Mouse (Mus musculus): ENCODE measurements around the gene Mtmr3. TPM values are rescaled to one million over a fixed set of nuclear protein-coding genes. Genes with fewer than 3 reads are reported as not detected.
"Not testable (repeated sequence)": the region's sequence is repeated elsewhere in the genome, so short reads cannot be mapped to it uniquely, and the experiment has no call there.

Mtmr3 gene
- polyA plus RNA-seq, 1 experiment from 2014 or later, result 43.4 TPM

GRCm38 (mm10) chr11:4545976-4546375 lies 48.7 kb downstream of the Mtmr3 start:
- no peaks in the 10 kb centered on the region for H3K36me3 ChIP-seq
- no peak overlapping the region for H3K9ac ChIP-seq (replicated peaks)
- peaks cover 5% of the 10 kb centered on the region for H3K4me1 ChIP-seq (replicated peaks)
- H3K4me3 ChIP-seq (replicated peaks), result no peak overlapping the region
- H3K9me3 ChIP-seq, result no peaks in the 10 kb centered on the region
- WGBS, result 88% methylated on average over 3 of the region's 3 CpGs
- H3K4me2 ChIP-seq (replicated peaks), result no peak overlapping the region
- H3K27me3 ChIP-seq, result no peaks in the 10 kb centered on the region
- no peak overlapping the region for H3K27ac ChIP-seq
- ATAC-seq, result no peak

GRCm38 (mm10) chr11:4545401-4545800 lies 49.3 kb downstream of the Mtmr3 start:
- Histone ChIP-seq H3K27ac (no peak overlapping the region), H3K4me3 (replicated peaks) (no peak overlapping the region), H3K4me1 (replicated peaks) (peaks cover 5% of the 10 kb centered on the region), H3K27me3 (no peaks in the 10 kb centered on the region), H3K4me2 (replicated peaks) (no peak overlapping the region), H3K9me3 (no peaks in the 10 kb centered on the region), H3K9ac (replicated peaks) (no peak overlapping the region), H3K36me3 (no peaks in the 10 kb centered on the region)
- 67% methylated on average over 4 of the region's 4 CpGs for WGBS
- ATAC-seq, result no peak

DNA sequence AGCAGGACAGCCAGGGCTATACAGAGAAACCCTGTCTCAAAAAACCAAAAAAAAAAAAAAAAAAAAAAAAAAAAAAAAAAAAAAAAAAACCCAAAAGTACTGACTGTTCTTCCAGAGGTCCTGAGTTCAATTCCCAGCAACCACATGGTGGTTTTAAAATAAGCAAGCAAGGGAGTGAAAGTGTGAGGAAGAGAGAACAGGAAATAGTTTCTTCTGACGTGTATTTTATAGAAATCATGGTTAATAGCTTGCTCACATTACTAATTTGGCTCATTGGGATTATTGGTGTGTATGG lies 50.1 kb downstream of the Mtmr3 start:
- not testable (repeated sequence) for H3K36me3 ChIP-seq; ATAC-seq; H3K4me1 ChIP-seq (replicated peaks); H3K27me3 ChIP-seq; H3K4me3 ChIP-seq (replicated peaks); H3K27ac ChIP-seq; H3K9ac ChIP-seq (replicated peaks); H3K9me3 ChIP-seq; H3K4me2 ChIP-seq (replicated peaks)
- 92% methylated on average over 1 of the region's 1 CpGs for WGBS

- no peaks in the 10 kb centered on the region for H3K27me3 ChIP-seq
- no peaks in the 10 kb centered on the region for H3K36me3 ChIP-seq
- peaks cover 5% of the 10 kb centered on the region for H3K4me1 ChIP-seq (replicated peaks)
- no peaks in the 10 kb centered on the region for H3K9me3 ChIP-seq
- no peak for ATAC-seq
- no peak overlapping the region for H3K4me2 ChIP-seq (replicated peaks)
- no peak overlapping the region for H3K27ac ChIP-seq
- no peak overlapping the region for H3K9ac ChIP-seq (replicated peaks)
- WGBS, result 88% methylated on average over 7 of the region's 7 CpGs
- no peak overlapping the region for H3K4me3 ChIP-seq (replicated peaks)
These were observed 50.7 kb downstream of the Mtmr3 start for GRCm38 (mm10) chr11:4543746-4544626.

GRCm38 (mm10) chr11:4543040-4543551 lies 51.6 kb downstream of the Mtmr3 start:
- Histone ChIP-seq H3K27ac (no peak overlapping the region), H3K4me1 (replicated peaks) (peaks cover 5% of the 10 kb centered on the region)

DNA sequence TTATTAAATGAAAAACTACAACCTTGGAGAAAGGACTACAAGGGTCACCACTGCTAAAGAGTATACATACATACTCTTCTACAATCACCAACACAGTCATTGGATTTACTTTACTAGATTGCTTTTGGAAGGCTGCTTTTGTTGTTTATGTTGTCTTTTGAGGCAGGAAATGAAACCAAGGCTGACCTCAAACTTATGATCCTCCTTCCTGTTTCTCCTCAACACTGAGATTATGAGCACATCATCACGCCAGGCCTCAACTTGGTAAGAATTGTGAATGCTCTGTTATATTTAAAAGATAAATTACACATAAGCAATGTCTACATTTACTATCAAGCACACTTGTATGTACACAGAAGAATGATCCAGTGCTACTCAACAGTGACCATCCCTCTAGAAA lies 58.0 kb downstream of the Mtmr3 start:
- H3K27ac ChIP-seq, result no peak overlapping the region
- H3K36me3 ChIP-seq, result no peaks in the 10 kb centered on the region
- H3K9me3 ChIP-seq, result no peaks in the 10 kb centered on the region
- H3K27me3 ChIP-seq, result no peaks in the 10 kb centered on the region
- H3K9ac ChIP-seq (replicated peaks), result no peak overlapping the region
- no peak for ATAC-seq
- H3K4me3 ChIP-seq (replicated peaks), result no peak overlapping the region
- no peak overlapping the region for H3K4me2 ChIP-seq (replicated peaks)
- peaks cover 3% of the 10 kb centered on the region for H3K4me1 ChIP-seq (replicated peaks)
- 92% methylated on average over 1 of the region's 1 CpGs for WGBS

More at GRCm38 (mm10) chr11:4543040-4543551, 51.6 kb downstream of the Mtmr3 start:
- Histone ChIP-seq H3K4me2 (replicated peaks) (no peak overlapping the region), H3K4me3 (replicated peaks) (no peak overlapping the region), H3K9me3 (no peaks in the 10 kb centered on the region), H3K27me3 (no peaks in the 10 kb centered on the region), H3K9ac (replicated peaks) (no peak overlapping the region), H3K36me3 (no peaks in the 10 kb centered on the region)
- ATAC-seq, result no peak
- 92% methylated on average over 2 of the region's 2 CpGs for WGBS

DNA sequence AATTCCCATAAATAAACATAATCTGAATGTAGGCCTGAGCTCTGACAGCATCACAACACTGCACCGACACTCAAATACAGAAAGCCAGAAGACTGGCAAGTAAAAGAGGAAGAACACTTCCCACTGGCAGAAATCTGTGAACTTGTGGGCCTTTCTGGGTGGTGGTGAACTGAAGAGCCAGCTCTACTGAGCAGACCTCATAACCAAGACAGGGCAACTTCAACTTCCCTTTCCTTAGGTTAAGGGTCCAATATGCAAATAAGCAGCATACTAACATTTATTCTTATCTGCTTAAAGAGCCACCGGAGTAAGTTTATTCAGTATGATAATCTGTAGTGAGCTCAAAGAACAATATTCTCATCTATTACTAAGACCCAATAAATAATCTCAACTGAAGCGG lies 67.5 kb downstream of the Mtmr3 start:
- peaks cover 43% of the 10 kb centered on the region for H3K36me3 ChIP-seq

GRCm38 (mm10) chr11:4522142-4522664 lies 72.5 kb downstream of the Mtmr3 start:
- ATAC-seq, result no peak
- H3K9ac ChIP-seq (replicated peaks), result no peak overlapping the region
- 92% methylated on average over 6 of the region's 6 CpGs for WGBS

More for the DNA sequence above, 67.5 kb downstream of the Mtmr3 start:
- Histone ChIP-seq H3K27me3 (no peaks in the 10 kb centered on the region), H3K4me2 (replicated peaks) (no peak overlapping the region), H3K9me3 (no peaks in the 10 kb centered on the region), H3K9ac (replicated peaks) (no peak overlapping the region), H3K27ac (no peak overlapping the region), H3K4me1 (replicated peaks) (no peaks in the 10 kb centered on the region), H3K4me3 (replicated peaks) (no peak overlapping the region)
- ATAC-seq, result no peak
- 92% methylated on average over 3 of the region's 3 CpGs for WGBS

GRCm38 (mm10) chr11:4518981-4519380 lies 75.7 kb downstream of the Mtmr3 start:
- Histone ChIP-seq H3K4me2 (replicated peaks) (no peak overlapping the region), H3K36me3 (peaks cover 41% of the 10 kb centered on the region)
- ATAC-seq, result no peak

More at GRCm38 (mm10) chr11:4522142-4522664, 72.5 kb downstream of the Mtmr3 start:
- no peak overlapping the region for H3K4me2 ChIP-seq (replicated peaks)
- no peaks in the 10 kb centered on the region for H3K27me3 ChIP-seq
- H3K36me3 ChIP-seq, result peaks cover 36% of the 10 kb centered on the region
- H3K4me3 ChIP-seq (replicated peaks), result no peak overlapping the region
- H3K4me1 ChIP-seq (replicated peaks), result no peaks in the 10 kb centered on the region
- no peaks in the 10 kb centered on the region for H3K9me3 ChIP-seq
- H3K27ac ChIP-seq, result no peak overlapping the region

GRCm38 (mm10) chr11:4507421-4507820 lies 87.2 kb downstream of the Mtmr3 start:
- H3K27ac ChIP-seq, result no peak overlapping the region
- no peaks in the 10 kb centered on the region for H3K27me3 ChIP-seq
- H3K9me3 ChIP-seq, result no peaks in the 10 kb centered on the region
- peaks cover 46% of the 10 kb centered on the region for H3K36me3 ChIP-seq
- no peak overlapping the region for H3K4me2 ChIP-seq (replicated peaks)
- 72% methylated on average over 2 of the region's 2 CpGs for WGBS
- no peaks in the 10 kb centered on the region for H3K4me1 ChIP-seq (replicated peaks)
- no peak overlapping the region for H3K9ac ChIP-seq (replicated peaks)
- ATAC-seq, result no peak
- no peak overlapping the region for H3K4me3 ChIP-seq (replicated peaks)

More at GRCm38 (mm10) chr11:4518981-4519380, 75.7 kb downstream of the Mtmr3 start:
- Histone ChIP-seq H3K4me1 (replicated peaks) (no peaks in the 10 kb centered on the region), H3K4me3 (replicated peaks) (no peak overlapping the region), H3K27me3 (no peaks in the 10 kb centered on the region), H3K27ac (no peak overlapping the region), H3K9me3 (no peaks in the 10 kb centered on the region), H3K9ac (replicated peaks) (no peak overlapping the region)
- 83% methylated on average over 7 of the region's 7 CpGs for WGBS

GRCm38 (mm10) chr11:4506486-4506885 lies 88.2 kb downstream of the Mtmr3 start:
- Histone ChIP-seq H3K4me1 (replicated peaks) (no peaks in the 10 kb centered on the region), H3K4me2 (replicated peaks) (no peak overlapping the region), H3K27ac (no peak overlapping the region), H3K27me3 (no peaks in the 10 kb centered on the region), H3K9me3 (no peaks in the 10 kb centered on the region), H3K36me3 (peaks cover 54% of the 10 kb centered on the region), H3K4me3 (replicated peaks) (no peak overlapping the region), H3K9ac (replicated peaks) (no peak overlapping the region)
- WGBS, result 91% methylated on average over 2 of the region's 2 CpGs
- ATAC-seq, result no peak

- H3K27me3 ChIP-seq, result no peaks in the 10 kb centered on the region
- 87% methylated on average over 2 of the region's 2 CpGs for WGBS
- no peak overlapping the region for H3K9ac ChIP-seq (replicated peaks)
- no peak overlapping the region for H3K4me3 ChIP-seq (replicated peaks)
- H3K4me1 ChIP-seq (replicated peaks), result no peaks in the 10 kb centered on the region
- peaks cover 69% of the 10 kb centered on the region for H3K36me3 ChIP-seq
- H3K4me2 ChIP-seq (replicated peaks), result no peak overlapping the region
- no peak overlapping the region for H3K27ac ChIP-seq
- H3K9me3 ChIP-seq, result no peaks in the 10 kb centered on the region
- no peak for ATAC-seq
These were observed 92.5 kb downstream of the Mtmr3 start for GRCm38 (mm10) chr11:4502206-4502605.
